Mouse (Mus musculus) liver, adult 2 months (tissue): Measurements from ENCODE around the gene Cdhr3. TPM values are rescaled to one million over a fixed set of nuclear protein-coding genes. Genes with fewer than 3 reads are reported as not detected.
A peak's percentile ranks its signal among the peaks of the same experiment; 100 is the strongest.
"Not testable (repeated sequence)": the region's sequence is repeated elsewhere in the genome, so short reads cannot be mapped to it uniquely, and the experiment has no call there.

Experiments used
- DNase-seq: peaks from one replicate; pipeline ENCODE4 v3.0.0-alpha.2; 2011; ENCODE audit warnings: low read depth, low spot score; ENCODE audit errors: extremely low read depth
- H3K27ac ChIP-seq: fragments of 200-500 bp; replicated peaks from 2 replicates; pipeline ENCODE4 v1.5.1; 2012; ENCODE audit warnings: low read depth, mild to moderate bottlenecking, control low read depth, inconsistent platforms, low read length; ENCODE audit not compliant: insufficient read depth
- H3K27me3 ChIP-seq: fragments of 200-500 bp; 2 replicates; pipeline ENCODE4 v1.6.1; 2012; ENCODE audit warnings: mild to moderate bottlenecking, moderate library complexity, low read length, inconsistent platforms; ENCODE audit not compliant: control insufficient read depth, insufficient read depth
- H3K36me3 ChIP-seq: fragments of 200-500 bp; 2 replicates; pipeline ENCODE4 v1.6.1; 2012; ENCODE audit warnings: low read length, inconsistent platforms; ENCODE audit not compliant: control insufficient read depth, insufficient read depth
- H3K4me1 ChIP-seq: fragments of 200-500 bp; 2 replicates; pipeline ENCODE4 v1.6.1; 2011; ENCODE audit warnings: low read length; ENCODE audit not compliant: control insufficient read depth, insufficient read depth
- H3K4me3 ChIP-seq: fragments of 200-500 bp; 2 replicates; pipeline ENCODE4 v1.5.1; 2011; ENCODE audit warnings: low read depth, mild to moderate bottlenecking, control low read depth, low read length, moderate library complexity; ENCODE audit not compliant: insufficient read depth
- H3K79me2 ChIP-seq: fragments of 200-500 bp; 2 replicates; pipeline ENCODE4 v1.6.1; 2012; ENCODE audit warnings: inconsistent platforms, mild to moderate bottlenecking, low read length, moderate library complexity; ENCODE audit not compliant: control insufficient read depth, insufficient read depth
- H3K9ac ChIP-seq: fragments of 200-500 bp; 2 replicates; pipeline ENCODE4 v1.6.1; 2012; ENCODE audit warnings: low read depth, mild to moderate bottlenecking, control low read depth, inconsistent platforms, low read length
- CTCF ChIP-seq: fragments of 200-500 bp; IDR thresholded peaks from 2 replicates; pipeline ENCODE4 v1.5.1; 2011; ENCODE audit warnings: low read depth, low read length, control low read depth
- POLR2A ChIP-seq: fragments of 200-500 bp; IDR thresholded peaks from 2 replicates; pipeline ENCODE4 v1.6.1; 2011; ENCODE audit warnings: low read length, control low read depth; ENCODE audit not compliant: insufficient read depth; ENCODE audit errors: extremely low read depth
- WGBS: fragments of 180-500 bp; shearing (Covaris S2); methylation state at CpG from one replicate; pipeline ENCODE4 v1.1.7; 2018; 5-methylcytosine and 5-hydroxymethylcytosine counted together
- polyA plus RNA-seq: library from polyadenylated mRNA; depleted of rRNA; stranded (reverse); fragments of >200 nt; gene quantifications from 2 replicates; pipeline ENCODE4 v1.2.3, GENCODE M21; 2012
- total RNA-seq: library from RNA; depleted of rRNA; stranded (reverse); fragments of >200 nt; gene quantifications from 2 replicates; pipeline ENCODE4 v1.2.3, GENCODE M21; 2014

Gene Cdhr3
- total and polyA plus RNA-seq, 2 experiments: not detected

DNA sequence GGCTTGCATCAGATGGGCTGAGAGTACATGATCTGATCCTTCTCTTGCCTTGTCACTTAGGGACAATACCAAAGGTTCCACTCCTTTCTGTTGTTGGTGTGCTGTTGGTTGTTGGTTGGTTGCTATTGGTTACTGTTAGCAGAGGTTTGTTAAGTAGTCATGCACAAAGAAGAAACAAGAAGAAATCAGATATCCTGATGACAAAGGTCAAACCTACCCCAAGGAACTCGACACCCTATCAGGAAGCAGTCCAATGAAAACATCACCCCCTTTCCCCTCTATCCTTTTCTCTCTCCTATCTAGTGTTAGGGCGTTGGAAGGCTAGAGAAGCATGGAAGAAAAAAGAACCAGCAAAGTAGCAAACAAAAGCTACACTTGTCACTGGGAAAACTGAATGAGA, 23.7 kb downstream of the Cdhr3 start:
- Histone ChIP-seq H3K27ac (no peak overlapping the region), H3K36me3 (no peaks in the 10 kb centered on the region), H3K9ac (no peak overlapping the region), H3K4me3 (no peak overlapping the region), H3K4me1 (no peaks in the 10 kb centered on the region), H3K79me2 (no peaks in the 10 kb centered on the region), H3K27me3 (no peaks in the 10 kb centered on the region)
- DNase-seq: no peak
- TF ChIP-seq POLR2A (no peak), CTCF (no peak)
- 73% methylated on average over 2 of the region's 2 CpGs for WGBS

DNA sequence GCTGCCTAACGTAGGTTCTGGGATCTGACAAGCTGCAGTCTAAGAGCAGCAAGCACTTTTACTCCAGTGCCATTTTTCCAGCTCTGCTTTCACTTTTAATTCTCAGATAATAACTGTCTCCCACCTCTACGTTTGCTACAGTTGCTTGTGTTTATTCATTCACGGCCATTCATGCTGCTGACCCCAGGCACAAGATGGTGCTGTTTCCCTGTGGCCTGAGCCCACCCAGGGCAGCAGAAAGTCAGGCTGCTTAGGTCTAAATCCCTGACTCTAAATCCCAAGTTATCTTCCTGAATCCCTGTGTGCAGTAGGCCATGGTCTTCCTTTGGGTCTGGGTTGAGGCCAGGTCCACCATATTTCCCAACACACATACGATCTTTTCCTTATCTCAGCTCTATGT, 26.3 kb downstream of the Cdhr3 start:
- TF ChIP-seq CTCF (peak; percentile 40), POLR2A (no peak)
- Histone ChIP-seq H3K9ac (no peak overlapping the region), H3K27ac (no peak overlapping the region), H3K79me2 (no peaks in the 10 kb centered on the region), H3K27me3 (no peaks in the 10 kb centered on the region), H3K4me1 (no peaks in the 10 kb centered on the region), H3K4me3 (no peak overlapping the region), H3K36me3 (no peaks in the 10 kb centered on the region)
- WGBS: 73% methylated on average over 4 of the region's 4 CpGs
- DNase-seq: no peak

DNA sequence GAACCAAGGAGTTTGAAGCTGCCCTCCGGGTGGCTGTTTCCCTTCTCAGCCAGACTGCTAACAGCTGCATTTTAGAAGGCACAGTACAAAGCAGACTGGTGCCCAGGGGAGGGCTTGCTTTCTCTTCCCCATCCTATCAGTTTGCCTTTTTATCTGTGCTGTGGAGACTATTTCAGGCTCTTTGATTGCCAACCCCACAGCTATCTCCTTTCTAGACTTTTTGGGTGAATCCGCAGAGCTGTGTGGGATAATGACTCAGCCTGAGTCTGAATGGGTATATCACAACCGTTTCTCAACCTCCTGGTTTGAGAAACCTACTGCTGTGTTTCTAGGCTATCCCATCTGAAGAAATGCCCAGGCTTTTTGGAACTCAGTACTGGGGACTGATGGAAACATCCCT, 27.5 kb downstream of the Cdhr3 start:
- 73% methylated on average over 3 of the region's 3 CpGs for WGBS
- H3K4me1 ChIP-seq: no peaks in the 10 kb centered on the region
- H3K27me3 ChIP-seq: no peaks in the 10 kb centered on the region
- no peak overlapping the region for H3K9ac ChIP-seq
- TF ChIP-seq POLR2A (no peak), CTCF (no peak)
- H3K36me3 ChIP-seq: no peaks in the 10 kb centered on the region
- no peaks in the 10 kb centered on the region for H3K79me2 ChIP-seq
- DNase-seq: no peak
- H3K27ac ChIP-seq: no peak overlapping the region
- no peak overlapping the region for H3K4me3 ChIP-seq

- 65% methylated on average over 2 of the region's 2 CpGs for WGBS
- no peaks in the 10 kb centered on the region for H3K36me3 ChIP-seq
- no peak overlapping the region for H3K9ac ChIP-seq
- no peaks in the 10 kb centered on the region for H3K4me1 ChIP-seq
- H3K27me3 ChIP-seq: no peaks in the 10 kb centered on the region
- H3K79me2 ChIP-seq: no peaks in the 10 kb centered on the region
- DNase-seq: no peak
- H3K4me3 ChIP-seq: no peak overlapping the region
- no peak for TF ChIP-seq POLR2A
- TF ChIP-seq CTCF: no peak
- no peak overlapping the region for H3K27ac ChIP-seq
These were observed 28.4 kb downstream of the Cdhr3 start for GRCm38 (mm10) chr12:33064266-33064665.

- Histone ChIP-seq H3K4me3 (no peak overlapping the region), H3K4me1 (no peaks in the 10 kb centered on the region), H3K36me3 (no peaks in the 10 kb centered on the region), H3K27ac (no peak overlapping the region), H3K79me2 (no peaks in the 10 kb centered on the region), H3K27me3 (no peaks in the 10 kb centered on the region), H3K9ac (no peak overlapping the region)
- WGBS: 82% methylated on average over 2 of the region's 2 CpGs
- no peak for TF ChIP-seq CTCF
- TF ChIP-seq POLR2A: no peak
- no peak for DNase-seq
These were observed 29.4 kb downstream of the Cdhr3 start for GRCm38 (mm10) chr12:33063250-33063649.

DNA sequence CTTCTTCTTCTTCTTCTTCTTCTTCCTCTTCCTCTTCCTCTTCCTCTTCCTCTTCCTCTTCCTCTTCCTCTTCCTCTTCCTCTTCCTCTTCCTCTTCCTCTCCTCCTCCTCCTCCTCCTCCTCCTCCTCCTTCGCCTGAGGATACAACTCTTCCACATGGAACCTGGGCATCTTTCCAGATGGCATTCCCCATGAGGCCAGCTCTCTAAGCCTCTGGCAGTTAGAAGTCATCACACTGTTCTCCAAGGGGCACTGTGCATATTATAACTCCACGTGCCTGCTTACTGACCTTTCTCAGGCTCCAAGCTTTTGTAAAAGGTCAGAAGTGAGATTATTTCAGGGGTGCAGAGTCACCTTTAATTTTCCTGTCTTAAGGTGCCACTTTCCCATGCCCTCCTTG, 30.3 kb downstream of the Cdhr3 start:
- not testable (repeated sequence) for DNase-seq, H3K79me2 ChIP-seq, H3K27ac ChIP-seq, H3K27me3 ChIP-seq, H3K4me1 ChIP-seq, H3K4me3 ChIP-seq, H3K9ac ChIP-seq, H3K36me3 ChIP-seq
- 63% methylated on average over 2 of the region's 2 CpGs for WGBS
